Mouse (Mus musculus) limb, embryonic 11.5 days (tissue): ENCODE measurements around the gene Klf12. TPM values are rescaled to one million over a fixed set of nuclear protein-coding genes. Genes with fewer than 3 reads are reported as not detected.

Experiments used
- ATAC-seq: fragments of 200-750 bp; cut with Nextera tagmentation; 2 replicates; pipeline ENCODE4 v1.8.0; 2017; ENCODE audit warnings: low read depth; ENCODE audit not compliant: insufficient number of reproducible peaks, low FRiP score, low TSS enrichment
- DNase-seq: peaks from one replicate; pipeline ENCODE4 v3.0.0-alpha.2; 2015; ENCODE audit warnings: low spot score
- H3K27ac ChIP-seq: fragments of 300-500 bp; sonication (generic); replicated peaks from 2 replicates; pipeline ENCODE4 v1.5.1; 2014; ENCODE audit warnings: low read depth, mild to moderate bottlenecking, low read length
- H3K27me3 ChIP-seq: fragments of 300-500 bp; sonication (generic); 2 replicates; pipeline ENCODE4 v1.6.1; 2014; ENCODE audit warnings: mild to moderate bottlenecking, low read length, mixed read lengths; ENCODE audit not compliant: control insufficient read depth, insufficient read depth
- H3K36me3 ChIP-seq: fragments of 300-500 bp; sonication (generic); 2 replicates; pipeline ENCODE4 v1.6.1; 2014; ENCODE audit warnings: mild to moderate bottlenecking, low read length, moderate library complexity, mixed read lengths; ENCODE audit not compliant: control insufficient read depth, insufficient read depth
- H3K4me1 ChIP-seq: fragments of 300-500 bp; sonication (generic); 2 replicates; pipeline ENCODE4 v1.6.1; 2014; ENCODE audit warnings: low read length, mixed read lengths; ENCODE audit not compliant: control insufficient read depth, insufficient read depth
- H3K4me2 ChIP-seq: fragments of 300-500 bp; sonication (generic); 2 replicates; pipeline ENCODE4 v1.6.1; 2014; ENCODE audit warnings: low read depth, mild to moderate bottlenecking, moderate library complexity; ENCODE audit not compliant: severe bottlenecking
- H3K4me3 ChIP-seq: fragments of 300-500 bp; sonication (generic); 2 replicates; pipeline ENCODE4 v1.5.1; 2014; ENCODE audit warnings: low read depth, low read length
- H3K9ac ChIP-seq: fragments of 300-500 bp; sonication (generic); 2 replicates; pipeline ENCODE4 v1.6.1; 2014; ENCODE audit warnings: mild to moderate bottlenecking, low read length
- H3K9me3 ChIP-seq: fragments of 300-500 bp; sonication (generic); 2 replicates; pipeline ENCODE4 v1.6.1; 2016; ENCODE audit warnings: low read length; ENCODE audit not compliant: control insufficient read depth
- WGBS: fragments of 180-500 bp; shearing (Covaris S2); extraction: QIAGEN DNeasy Blood & Tissue Kit; methylation state at CpG from one replicate; pipeline ENCODE4 v1.1.7; 2014; 5-methylcytosine and 5-hydroxymethylcytosine counted together
- polyA plus RNA-seq: library from polyadenylated mRNA; unstranded; fragments of >200 nt; fragmentation: Nextera tagmentation; extraction: Ambion mirVana; gene quantifications from 2 replicates; pipeline ENCODE4 v1.2.1, GENCODE M21; 2014

Gene Klf12
- polyA plus RNA-seq, 1 experiment from 2014 or later, result 33.3 TPM

GRCm38 (mm10) chr14:100298892-100299291, 14.4 kb upstream of the Klf12 start:
- Histone ChIP-seq H3K9me3 (no peaks in the 10 kb centered on the region), H3K9ac (no peak overlapping the region), H3K4me2 (no peak overlapping the region), H3K27me3 (no peaks in the 10 kb centered on the region), H3K4me1 (0 out of 2 replicates have a peak, but pooled peaks cover 2% of the 10 kb centered on the region), H3K27ac (no peak overlapping the region), H3K36me3 (no peaks in the 10 kb centered on the region), H3K4me3 (no peak overlapping the region)
- DNase-seq (peak; percentile 45), ATAC-seq (no peak)
- 32% methylated on average over 6 of the region's 6 CpGs for WGBS

GRCm38 (mm10) chr14:100286586-100287241, 2.2 kb upstream of the Klf12 start:
- WGBS, result 3% methylated on average over 19 of the region's 19 CpGs
- H3K4me3 ChIP-seq, result peak overlapping the region; percentile 46
- H3K9ac ChIP-seq, result peak overlapping the region; percentile 79
- peaks cover 9% of the 10 kb centered on the region for H3K4me1 ChIP-seq
- no peaks in the 10 kb centered on the region for H3K36me3 ChIP-seq
- ATAC-seq, result no peak
- no peaks in the 10 kb centered on the region for H3K9me3 ChIP-seq
- H3K27me3 ChIP-seq, result no peaks in the 10 kb centered on the region
- peak overlapping the region; percentile 96 for H3K27ac ChIP-seq
- peak overlapping the region; percentile 72 for H3K4me2 ChIP-seq
- peak; percentile 54 for DNase-seq

GRCm38 (mm10) chr14:100285656-100286585, 1.4 kb upstream of the Klf12 start:
- ATAC-seq (peak; percentile 60), DNase-seq (peak; percentile 88)
- Histone ChIP-seq H3K4me2 (peak overlapping the region; percentile 72), H3K4me3 (peak overlapping the region; percentile 46), H3K36me3 (no peaks in the 10 kb centered on the region), H3K4me1 (peaks cover 9% of the 10 kb centered on the region), H3K27ac (peak overlapping the region; percentile 96), H3K27me3 (no peaks in the 10 kb centered on the region), H3K9me3 (no peaks in the 10 kb centered on the region), H3K9ac (peak overlapping the region; percentile 79)
- under 1% methylated on average over 59 of the region's 60 CpGs for WGBS

- peak; percentile 90 for ATAC-seq
- H3K4me2 ChIP-seq, result peak overlapping the region; percentile 72
- H3K9ac ChIP-seq, result peak overlapping the region; percentile 79
- under 1% methylated on average over 38 of the region's 48 CpGs for WGBS
- H3K9me3 ChIP-seq, result no peaks in the 10 kb centered on the region; the same call in 1 of the 2 replicates
- H3K36me3 ChIP-seq, result no peaks in the 10 kb centered on the region
- peak overlapping the region; percentile 96 for H3K27ac ChIP-seq
- H3K4me1 ChIP-seq, result peaks cover 9% of the 10 kb centered on the region
- H3K27me3 ChIP-seq, result no peaks in the 10 kb centered on the region
- DNase-seq, result peak; percentile 90
- peak overlapping the region; percentile 46 for H3K4me3 ChIP-seq
Measured at GRCm38 (mm10) chr14:100284861-100285655, 579 bp upstream of the Klf12 start.

GRCm38 (mm10) chr14:100283411-100284118, 914 bp downstream of the Klf12 start:
- ATAC-seq, result no peak
- peak overlapping the region; percentile 79 for H3K9ac ChIP-seq
- under 1% methylated on average over 27 of the region's 27 CpGs for WGBS
- H3K4me3 ChIP-seq, result peak overlapping the region; percentile 46
- H3K9me3 ChIP-seq, result no peaks in the 10 kb centered on the region; the same call in 1 of the 2 replicates
- peak overlapping the region; percentile 72 for H3K4me2 ChIP-seq
- H3K36me3 ChIP-seq, result no peaks in the 10 kb centered on the region
- peaks cover 9% of the 10 kb centered on the region for H3K4me1 ChIP-seq
- H3K27me3 ChIP-seq, result no peaks in the 10 kb centered on the region
- peak overlapping the region; percentile 96; the same call in 1 of the 2 replicates for H3K27ac ChIP-seq
- peak; percentile 61 for DNase-seq

- Histone ChIP-seq H3K9ac (no peak overlapping the region; the same call in 1 of the 2 replicates), H3K27ac (no peak overlapping the region)
- no peak for ATAC-seq
Measured at GRCm38 (mm10) chr14:100282651-100283050, 1.8 kb downstream of the Klf12 start.

GRCm38 (mm10) chr14:100281734-100282133, 2.7 kb downstream of the Klf12 start:
- ATAC-seq, result no peak
- Histone ChIP-seq H3K36me3 (no peaks in the 10 kb centered on the region), H3K4me1 (peaks cover 11% of the 10 kb centered on the region), H3K4me2 (no peak overlapping the region), H3K9ac (no peak overlapping the region), H3K4me3 (no peak overlapping the region), H3K9me3 (no peaks in the 10 kb centered on the region; the same call in 1 of the 2 replicates), H3K27me3 (no peaks in the 10 kb centered on the region), H3K27ac (no peak overlapping the region)
- WGBS, result 13% methylated on average over 3 of the region's 3 CpGs
- DNase-seq, result no peak

More at GRCm38 (mm10) chr14:100282651-100283050, 1.8 kb downstream of the Klf12 start:
- Histone ChIP-seq H3K4me2 (peak overlapping the region; percentile 72), H3K27me3 (no peaks in the 10 kb centered on the region), H3K36me3 (no peaks in the 10 kb centered on the region), H3K9me3 (no peaks in the 10 kb centered on the region; the same call in 1 of the 2 replicates), H3K4me3 (peak overlapping the region; percentile 46), H3K4me1 (peaks cover 9% of the 10 kb centered on the region)
- no peak for DNase-seq
- 1% methylated on average over 7 of the region's 7 CpGs for WGBS
